Mouse (Mus musculus) spleen, postnatal 4 days (tissue): ENCODE data around the gene Slc16a8.

Source experiments
- DNase-seq, 2 experiments: peaks; one replicate each; pipeline ENCODE4 v3.0.0; 2022; ENCODE audit warnings: low spot score in 2 of 2

Gene Slc16a8

GRCm38 (mm10) chr15:79254661-79255060 lies at the start of gene Slc16a8:
Gene Slc16a8, minus strand, starts transcription at chr15:79254761.
- DNase-seq = no peak

GRCm38 (mm10) chr15:79303725-79304124 lies 49.2 kb upstream of the Slc16a8 start:
- no peak for DNase-seq

GRCm38 (mm10) chr15:79299563-79300155 lies 45.1 kb upstream of the Slc16a8 start:
- no peak for DNase-seq

GRCm38 (mm10) chr15:79298553-79298952 lies 44.0 kb upstream of the Slc16a8 start:
- DNase-seq = no peak

- DNase-seq = no peak
Observed at GRCm38 (mm10) chr15:79292779-79293178, 38.2 kb upstream of the Slc16a8 start.

GRCm38 (mm10) chr15:79290340-79290739 lies 35.8 kb upstream of the Slc16a8 start:
- no peak for DNase-seq

- DNase-seq = peak in 1 of 2 experiments; percentile 55
Observed at GRCm38 (mm10) chr15:79289441-79289840, 34.9 kb upstream of the Slc16a8 start.

- peak in 1 of 2 experiments; percentile 51 for DNase-seq
Observed at GRCm38 (mm10) chr15:79288387-79288786, 33.8 kb upstream of the Slc16a8 start.

- DNase-seq = peak in 1 of 2 experiments; percentile 56
Observed at GRCm38 (mm10) chr15:79287091-79287490, 32.5 kb upstream of the Slc16a8 start.

- peak in 1 of 2 experiments; percentile 57 for DNase-seq
Observed at GRCm38 (mm10) chr15:79286141-79286540, 31.6 kb upstream of the Slc16a8 start.

GRCm38 (mm10) chr15:79285399-79285798 lies 30.8 kb upstream of the Slc16a8 start, which contains the start of gene Baiap2l2:
Gene Baiap2l2, minus strand, starts transcription at chr15:79285537.
- peak in 1 of 2 experiments; percentile 60 for DNase-seq

GRCm38 (mm10) chr15:79283371-79283770 lies 28.8 kb upstream of the Slc16a8 start:
- DNase-seq = no peak

GRCm38 (mm10) chr15:79282434-79282833 lies 27.9 kb upstream of the Slc16a8 start:
- DNase-seq = peak in 1 of 2 experiments; percentile 59

GRCm38 (mm10) chr15:79281389-79281788 lies 26.8 kb upstream of the Slc16a8 start:
- DNase-seq = peak; percentile 41 to 68

GRCm38 (mm10) chr15:79280850-79281249 lies 26.3 kb upstream of the Slc16a8 start:
- peak in 1 of 2 experiments; percentile 62 for DNase-seq

- DNase-seq = peak in 1 of 2 experiments; percentile 75
Observed at GRCm38 (mm10) chr15:79280209-79280608, 25.6 kb upstream of the Slc16a8 start.

- DNase-seq = peak in 1 of 2 experiments; percentile 53
Observed at GRCm38 (mm10) chr15:79277728-79278127, 23.2 kb upstream of the Slc16a8 start.

GRCm38 (mm10) chr15:79273020-79273419 lies 18.5 kb upstream of the Slc16a8 start:
- no peak for DNase-seq

GRCm38 (mm10) chr15:79271124-79271746 lies 16.7 kb upstream of the Slc16a8 start:
- DNase-seq = peak; percentile 40 to 80

- peak; percentile 75 to 85 for DNase-seq
Observed at GRCm38 (mm10) chr15:79270317-79271123, 16.0 kb upstream of the Slc16a8 start.

- DNase-seq = no peak
Observed at GRCm38 (mm10) chr15:79268521-79268920, 14.0 kb upstream of the Slc16a8 start.

- DNase-seq = no peak
Observed at GRCm38 (mm10) chr15:79265384-79265783, 10.8 kb upstream of the Slc16a8 start.
